Mouse (Mus musculus): Measurements from ENCODE around the gene Alyref. TPM values are rescaled to one million over a fixed set of nuclear protein-coding genes. Genes with fewer than 3 reads are reported as not detected.
A peak's percentile ranks its signal among the peaks of the same experiment; 100 is the strongest.
"Not testable (repeated sequence)": the region's sequence is repeated elsewhere in the genome, so short reads cannot be mapped to it uniquely, and the experiment has no call there.

Gene Alyref
- polyA plus RNA-seq, 1 experiment from 2014 or later: 539 TPM

- 38% methylated on average over 8 of the region's 8 CpGs for WGBS
These were observed 11.1 kb upstream of the Alyref start for GRCm38 (mm10) chr11:120609250-120609649.

DNA sequence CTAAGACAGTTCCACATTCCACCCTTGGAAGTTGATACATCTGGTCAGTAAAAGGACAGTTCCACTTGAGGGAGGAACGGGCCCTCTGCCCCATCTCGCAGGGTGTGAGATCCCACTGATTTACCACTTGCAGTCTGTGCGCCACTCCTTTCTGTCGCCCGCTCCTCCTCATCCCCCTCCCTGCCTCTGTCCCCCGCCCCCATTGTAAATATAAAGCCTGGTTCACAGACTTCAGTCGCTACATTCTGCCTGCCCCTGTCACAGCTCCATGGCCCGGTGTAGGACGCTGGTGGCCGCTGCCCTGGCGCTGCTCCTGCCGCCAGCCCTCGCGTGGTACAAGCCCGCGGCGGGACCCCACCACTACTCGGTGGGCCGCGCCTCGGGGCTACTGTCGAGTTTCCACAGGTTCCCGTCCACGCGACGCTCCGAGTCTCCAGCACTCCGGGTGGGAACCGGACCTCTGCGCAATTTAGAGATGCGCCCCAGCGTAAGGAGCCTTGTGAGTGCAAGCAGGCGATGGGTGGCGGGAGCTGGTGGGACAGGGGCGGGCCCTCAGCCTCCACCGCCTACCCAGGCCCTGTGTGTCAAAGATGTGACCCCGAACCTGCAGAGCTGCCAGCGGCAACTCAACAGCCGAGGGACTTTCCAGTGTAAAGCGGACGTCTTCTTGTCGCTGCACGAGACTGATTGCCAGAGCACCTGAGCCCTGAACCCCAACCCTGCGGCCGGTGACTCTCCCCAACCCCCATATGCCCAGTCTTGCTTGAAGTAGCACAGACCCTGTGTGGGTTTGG is 10.3 kb upstream of the Alyref start, which contains the start of gene Npb:
Gene Npb, plus strand, starts transcription at position 237 of the 794 bp plus-strand sequence.
- Histone ChIP-seq H3K27ac (no peak within 1 kb of the TSS), H3K4me3 (peak within 1 kb of the TSS; percentile 13), H3K9me3 (replicated peaks) (no peaks in the 10 kb centered on the region), H3K4me2 (replicated peaks) (peak within 1 kb of the TSS; percentile 48), H3K4me1 (peaks cover 9% of the 10 kb centered on the region), H3K9ac (peak within 1 kb of the TSS; percentile 43; the same call in 1 of the 2 replicates), H3K36me3 (peaks cover 77% of the 10 kb centered on the region), H3K27me3 (peaks cover 26% of the 10 kb centered on the region)
- WGBS: 5% methylated on average over 45 of the region's 45 CpGs
- no peak for ATAC-seq (ENCODE audit: low FRiP score)

More at GRCm38 (mm10) chr11:120609250-120609649, 11.1 kb upstream of the Alyref start:
- Histone ChIP-seq H3K9me3 (replicated peaks) (no peaks in the 10 kb centered on the region), H3K27me3 (peaks cover 26% of the 10 kb centered on the region), H3K36me3 (peaks cover 72% of the 10 kb centered on the region), H3K4me2 (replicated peaks) (no peak overlapping the region), H3K27ac (no peak overlapping the region), H3K9ac (no peak overlapping the region), H3K4me3 (no peak overlapping the region), H3K4me1 (peaks cover 9% of the 10 kb centered on the region)
- no peak for ATAC-seq (ENCODE audit: low FRiP score)

GRCm38 (mm10) chr11:120606764-120607163 is 8.6 kb upstream of the Alyref start:
- H3K9me3 ChIP-seq (replicated peaks): no peaks in the 10 kb centered on the region
- peaks cover 9% of the 10 kb centered on the region for H3K4me1 ChIP-seq
- H3K27ac ChIP-seq: no peak overlapping the region
- 83% methylated on average over 4 of the region's 4 CpGs for WGBS
- H3K27me3 ChIP-seq: peaks cover 26% of the 10 kb centered on the region
- H3K36me3 ChIP-seq: peaks cover 76% of the 10 kb centered on the region
- H3K4me3 ChIP-seq: no peak overlapping the region
- no peak overlapping the region for H3K4me2 ChIP-seq (replicated peaks)
- no peak overlapping the region for H3K9ac ChIP-seq
- no peak for ATAC-seq (ENCODE audit: low FRiP score)

GRCm38 (mm10) chr11:120605667-120606066 is 7.5 kb upstream of the Alyref start:
- peaks cover 9% of the 10 kb centered on the region for H3K4me1 ChIP-seq
- peaks cover 71% of the 10 kb centered on the region for H3K36me3 ChIP-seq
- H3K4me3 ChIP-seq: no peak overlapping the region
- no peak overlapping the region for H3K4me2 ChIP-seq (replicated peaks)
- no peak overlapping the region for H3K9ac ChIP-seq
- H3K27ac ChIP-seq: no peak overlapping the region
- WGBS: 92% methylated on average over 7 of the region's 7 CpGs
- ATAC-seq (ENCODE audit: low FRiP score): no peak
- H3K27me3 ChIP-seq: peaks cover 26% of the 10 kb centered on the region
- H3K9me3 ChIP-seq (replicated peaks): no peaks in the 10 kb centered on the region

- no peak overlapping the region for H3K4me2 ChIP-seq (replicated peaks)
- no peaks in the 10 kb centered on the region for H3K9me3 ChIP-seq (replicated peaks)
- peaks cover 60% of the 10 kb centered on the region for H3K36me3 ChIP-seq
- no peak overlapping the region for H3K4me3 ChIP-seq
- peaks cover 13% of the 10 kb centered on the region for H3K4me1 ChIP-seq
- ATAC-seq (ENCODE audit: low FRiP score): no peak
- 88% methylated on average over 2 of the region's 2 CpGs for WGBS
- H3K27me3 ChIP-seq: peaks cover 12% of the 10 kb centered on the region
- H3K27ac ChIP-seq: no peak overlapping the region
- H3K9ac ChIP-seq: no peak overlapping the region
These were observed 5.4 kb upstream of the Alyref start for GRCm38 (mm10) chr11:120603545-120603944.

DNA sequence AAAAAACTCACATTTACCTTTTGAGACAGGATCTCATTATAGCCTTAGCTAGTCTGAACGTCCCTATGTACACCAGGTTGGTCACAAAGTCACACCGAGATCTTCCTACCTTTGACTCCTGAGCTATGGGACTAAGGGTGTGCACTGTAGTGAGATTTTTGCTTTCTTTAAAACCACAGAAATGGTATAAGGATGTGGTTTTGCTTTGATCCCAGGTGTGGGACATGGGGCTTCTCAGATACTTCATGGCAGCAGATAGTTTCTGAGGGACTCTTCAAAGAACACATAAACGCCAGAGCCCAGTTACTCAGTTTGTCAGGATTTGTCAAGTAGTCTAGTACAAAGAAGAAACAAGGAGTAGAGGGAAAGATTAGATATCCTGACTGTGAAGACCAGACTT is 2.6 kb upstream of the Alyref start:
- no peak for ATAC-seq (ENCODE audit: low FRiP score)
- Histone ChIP-seq H3K36me3 (peaks cover 55% of the 10 kb centered on the region), H3K4me3 (no peak overlapping the region), H3K9me3 (replicated peaks) (no peaks in the 10 kb centered on the region), H3K4me1 (peaks cover 21% of the 10 kb centered on the region), H3K4me2 (replicated peaks) (no peak overlapping the region), H3K27me3 (no peaks in the 10 kb centered on the region), H3K9ac (no peak overlapping the region), H3K27ac (no peak overlapping the region)
- WGBS: 98% methylated on average over 3 of the region's 3 CpGs

- peaks cover 52% of the 10 kb centered on the region for H3K36me3 ChIP-seq
- peak overlapping the region; percentile 83 for H3K4me3 ChIP-seq
- no peaks in the 10 kb centered on the region for H3K27me3 ChIP-seq
- H3K4me2 ChIP-seq (replicated peaks): peak overlapping the region; percentile 96
- peak overlapping the region; percentile 91 for H3K27ac ChIP-seq
- no peak for ATAC-seq (ENCODE audit: low FRiP score)
- H3K9ac ChIP-seq: peak overlapping the region; percentile 93
- WGBS: 44% methylated on average over 17 of the region's 17 CpGs
- H3K9me3 ChIP-seq (replicated peaks): no peaks in the 10 kb centered on the region
- peaks cover 21% of the 10 kb centered on the region for H3K4me1 ChIP-seq
These were observed 905 bp upstream of the Alyref start for GRCm38 (mm10) chr11:120598990-120599549.

GRCm38 (mm10) chr11:120597240-120598235 is 627 bp downstream of the Alyref start:
- Histone ChIP-seq H3K4me3 (peak overlapping the region; percentile 83), H3K27ac (peak overlapping the region; percentile 91), H3K27me3 (no peaks in the 10 kb centered on the region), H3K9ac (peak overlapping the region; percentile 93), H3K4me2 (replicated peaks) (peak overlapping the region; percentile 96), H3K4me1 (peaks cover 21% of the 10 kb centered on the region), H3K9me3 (replicated peaks) (no peaks in the 10 kb centered on the region), H3K36me3 (peaks cover 52% of the 10 kb centered on the region)
- ATAC-seq (ENCODE audit: low FRiP score): peak; percentile 81
- WGBS: 4% methylated on average over 96 of the region's 99 CpGs

GRCm38 (mm10) chr11:120588531-120588930 is 9.6 kb downstream of the Alyref start:
- 97% methylated on average over 6 of the region's 6 CpGs for WGBS
- no peak overlapping the region for H3K27ac ChIP-seq
- no peaks in the 10 kb centered on the region; the same call in 1 of the 2 replicates for H3K9me3 ChIP-seq (replicated peaks)
- no peaks in the 10 kb centered on the region for H3K27me3 ChIP-seq
- no peak overlapping the region for H3K4me3 ChIP-seq
- no peak for ATAC-seq (ENCODE audit: low FRiP score)
- no peaks in the 10 kb centered on the region for H3K4me1 ChIP-seq
- no peak overlapping the region for H3K4me2 ChIP-seq (replicated peaks)
- H3K36me3 ChIP-seq: peaks cover 84% of the 10 kb centered on the region
- no peak overlapping the region for H3K9ac ChIP-seq

- ATAC-seq (ENCODE audit: low FRiP score): no peak
- Histone ChIP-seq H3K4me1 (peaks cover 25% of the 10 kb centered on the region), H3K4me3 (no peak overlapping the region), H3K4me2 (replicated peaks) (no peak overlapping the region), H3K27me3 (no peaks in the 10 kb centered on the region), H3K36me3 (peaks cover 55% of the 10 kb centered on the region), H3K27ac (no peak overlapping the region), H3K9me3 (replicated peaks) (no peaks in the 10 kb centered on the region; the same call in 1 of the 2 replicates), H3K9ac (no peak overlapping the region)
- 89% methylated on average over 1 of the region's 1 CpGs for WGBS
These were observed 14.2 kb downstream of the Alyref start for GRCm38 (mm10) chr11:120583937-120584336.

GRCm38 (mm10) chr11:120582982-120583293 is 15.2 kb downstream of the Alyref start:
- ATAC-seq (ENCODE audit: low FRiP score); H3K9ac ChIP-seq; H3K4me3 ChIP-seq; H3K4me2 ChIP-seq (replicated peaks); H3K27ac ChIP-seq; H3K27me3 ChIP-seq; H3K9me3 ChIP-seq (replicated peaks): not testable (repeated sequence)
- Histone ChIP-seq H3K36me3 (peaks cover 57% of the 10 kb centered on the region), H3K4me1 (peaks cover 28% of the 10 kb centered on the region)
- WGBS: 93% methylated on average over 2 of the region's 2 CpGs

Data from hindbrain, embryonic 12.5 days (tissue).